ENCODE assay signal across 28 mouse cellular contexts in genomic region chr1:74341898-74342297, GRCm38 (mm10). TPM values are rescaled to one million over a fixed set of nuclear protein-coding genes. Genes with fewer than 3 reads are reported as not detected.
DNase-seq lines count a peak whose midpoint lies in the region; ATAC-seq and TF ChIP-seq lines count a peak whose summit lies in the region.
"Had no signal": no experiment of that assay in that cellular context is flagged by ENCODE, and none has a peak within 500 bp of the region (broad histone marks: within the 10 kb centered on the region; RNA-seq: fewer than 3 reads in every experiment).

No protein-coding gene starts in this region.

- 0 out of 2 replicates have a peak, but pooled peaks cover 2% of the 10 kb centered on the region for H3K4me1 ChIP-seq in midbrain, embryonic 11.5 days (ENCODE audit: control insufficient read depth, insufficient read depth, low read length)
- H3K4me1 ChIP-seq in midbrain, postnatal 0 days (ENCODE audit: insufficient read depth, low read length), result no peaks in the 10 kb centered on the region
- H3K4me1 ChIP-seq: embryonic facial prominence, embryonic 12.5 days; embryonic facial prominence, embryonic 15.5 days had no signal

- H3K27me3 ChIP-seq in midbrain, embryonic 11.5 days (ENCODE audit: control insufficient read depth, insufficient read depth, low read length), result no peaks in the 10 kb centered on the region
- H3K27me3 ChIP-seq in midbrain, postnatal 0 days (ENCODE audit: insufficient read depth, low read length), result no peaks in the 10 kb centered on the region
- H3K27me3 ChIP-seq: embryonic facial prominence, embryonic 12.5 days; embryonic facial prominence, embryonic 15.5 days; heart, embryonic 13.5 days; Patski had no signal

- TF ChIP-seq CTCF in midbrain, postnatal 0 days (IDR thresholded peaks at IDR 0.05), result no peak

- no peaks in the 10 kb centered on the region for H3K9me3 ChIP-seq in midbrain, embryonic 11.5 days (ENCODE audit: control insufficient read depth, low read length)
- no peaks in the 10 kb centered on the region for H3K9me3 ChIP-seq in midbrain, postnatal 0 days (ENCODE audit: low read length)
- H3K9me3 ChIP-seq: embryonic facial prominence, embryonic 12.5 days; embryonic facial prominence, embryonic 15.5 days; G1E; heart, embryonic 10.5 days; heart, embryonic 13.5 days had no signal

- H3K36me3 ChIP-seq in midbrain, embryonic 11.5 days (ENCODE audit: control insufficient read depth, insufficient read depth, low read length), result no peaks in the 10 kb centered on the region
- H3K36me3 ChIP-seq in midbrain, postnatal 0 days (ENCODE audit: insufficient read depth, low read length), result no peaks in the 10 kb centered on the region
- H3K36me3 ChIP-seq: embryonic facial prominence, embryonic 12.5 days; embryonic facial prominence, embryonic 15.5 days; G1E; heart, embryonic 13.5 days had no signal

- H3K9ac ChIP-seq in midbrain, embryonic 11.5 days (ENCODE audit: low read length), result no peak overlapping the region
- no peak overlapping the region for H3K9ac ChIP-seq in midbrain, postnatal 0 days (replicated peaks; ENCODE audit: low read length, poor library complexity, severe bottlenecking)
- H3K9ac ChIP-seq: embryonic facial prominence, embryonic 12.5 days; embryonic facial prominence, embryonic 15.5 days; forebrain, postnatal 0 days; heart, embryonic 13.5 days; hindbrain, embryonic 14.5 days had no signal

- H3K4me2 ChIP-seq in midbrain, embryonic 11.5 days, result no peak overlapping the region
- H3K4me2 ChIP-seq in midbrain, postnatal 0 days (ENCODE audit: low read depth, low read length, poor library complexity, severe bottlenecking), result no peak overlapping the region
- H3K4me2 ChIP-seq: embryonic facial prominence, embryonic 12.5 days; embryonic facial prominence, embryonic 15.5 days; heart, embryonic 13.5 days; hindbrain, embryonic 14.5 days had no signal

- DNase-seq in heart, adult 11 months, result peak; percentile 89
- DNase-seq in heart, adult 8-10 months (ENCODE audit: low spot score), result no peak
- peak; percentile 72 for DNase-seq in midbrain, embryonic 11.5 days (ENCODE audit: low spot score, missing footprints)
- DNase-seq in midbrain, postnatal 0 days (ENCODE audit: low spot score), result no peak
- no peak for DNase-seq in embryo, embryonic 10 days (ENCODE audit: low spot score)
- no peak for DNase-seq in testis, postnatal 14 days (ENCODE audit: low spot score)
- DNase-seq: adrenal gland, adult 8-10 months; adrenal gland, postnatal 25 days; B cell, adult 2 months; cerebellum, adult 18-20 months; cerebellum, adult 9-10 months; cerebellum, postnatal 14 days; forebrain, postnatal 0 days; gastrocnemius, postnatal 14 days; heart, adult 18-20 months; heart, postnatal 14 days; heart, postnatal 4 days had no signal

- H3K4me3 ChIP-seq in midbrain, embryonic 11.5 days (ENCODE audit: low read depth, low read length), result no peak overlapping the region
- H3K4me3 ChIP-seq in midbrain, postnatal 0 days (ENCODE audit: low read depth, low read length), result no peak overlapping the region
- H3K4me3 ChIP-seq: embryonic facial prominence, embryonic 12.5 days; embryonic facial prominence, embryonic 15.5 days; heart, embryonic 10.5 days; heart, embryonic 13.5 days had no signal

- 88% methylated on average over 7 of the region's 7 CpGs for WGBS in midbrain, embryonic 11.5 days
- 93% methylated on average over 7 of the region's 7 CpGs for WGBS in midbrain, postnatal 0 days

- ATAC-seq in midbrain, embryonic 11.5 days (ENCODE audit: low FRiP score), result no peak
- no peak for ATAC-seq in midbrain, postnatal 0 days (ENCODE audit: low FRiP score)
- ATAC-seq in activated CD4-positive, CD25-positive, alpha-beta regulatory T cell, adult 4 months, result peak; percentile 52
- ATAC-seq: forebrain, embryonic 14.5 days; forebrain, postnatal 0 days; hindbrain, postnatal 0 days; intestine, postnatal 0 days; Patski had no signal

- no peak overlapping the region for H3K27ac ChIP-seq in midbrain, embryonic 11.5 days (ENCODE audit: low read depth, low read length)
- H3K27ac ChIP-seq in midbrain, postnatal 0 days (ENCODE audit: low read depth, low read length), result no peak overlapping the region
- H3K27ac ChIP-seq: embryonic facial prominence, embryonic 12.5 days; embryonic facial prominence, embryonic 15.5 days; heart, embryonic 10.5 days; heart, embryonic 13.5 days; hindbrain, embryonic 14.5 days; hindbrain, postnatal 0 days had no signal

RNA-seq across cellular contexts. Expression of gene Catip, which starts 20.0 kb away (rescaled TPM):
- total RNA-seq in heart, adult 8-10 months (2022), result under 1 TPM; 0.17 to 0.37 (median 0.25) TPM
- polyA plus RNA-seq in midbrain, embryonic 11.5 days (2014; fragmentation: Nextera tagmentation; extraction: Ambion mirVana), result 0.05 and 0.22 TPM in 2 replicates
- total RNA-seq in midbrain, postnatal 0 days (2014; rRNA removed), result 2.7 and 4.0 TPM in 2 replicates
- 1.6 and 2.4 TPM in 2 replicates for polyA plus RNA-seq in midbrain, postnatal 0 days (2015; fragmentation: Nextera tagmentation; extraction: Ambion mirVana)
- polyA plus RNA-seq in activated CD4-positive, CD25-positive, alpha-beta regulatory T cell, adult 4 months (2017; shearing (Covaris generic)), result not detected
- polyA plus RNA-seq: G1E had no signal

RNA-seq across cellular contexts. Expression of gene Slc11a1, which starts 33.1 kb away (rescaled TPM):
- total RNA-seq in heart, adult 8-10 months (2022), result 1 to 10 TPM; 3.9 to 6.6 (median 5.1) TPM
- polyA plus RNA-seq in midbrain, embryonic 11.5 days (2014; fragmentation: Nextera tagmentation; extraction: Ambion mirVana), result 1.6 and 2.1 TPM in 2 replicates
- total RNA-seq in midbrain, postnatal 0 days (2014; rRNA removed), result 7.8 and 12.6 TPM in 2 replicates
- polyA plus RNA-seq in midbrain, postnatal 0 days (2015; fragmentation: Nextera tagmentation; extraction: Ambion mirVana), result 1.3 and 1.7 TPM in 2 replicates
- under 1 TPM; 0.42 to 0.97 TPM for polyA plus RNA-seq in activated CD4-positive, CD25-positive, alpha-beta regulatory T cell, adult 4 months (2017; shearing (Covaris generic))
- polyA plus RNA-seq: G1E had no signal

RNA-seq across cellular contexts. Expression of gene Tmbim1, which starts 36.5 kb away (rescaled TPM):
- total RNA-seq in heart, adult 8-10 months (2022), result 10 to 100 TPM; 40.4 to 45.1 (median 44.2) TPM
- 6.4 and 7.0 TPM in 2 replicates for polyA plus RNA-seq in midbrain, embryonic 11.5 days (2014; fragmentation: Nextera tagmentation; extraction: Ambion mirVana)
- total RNA-seq in midbrain, postnatal 0 days (2014; rRNA removed), result 9.8 and 20.7 TPM in 2 replicates
- 9.8 and 10.5 TPM in 2 replicates for polyA plus RNA-seq in midbrain, postnatal 0 days (2015; fragmentation: Nextera tagmentation; extraction: Ambion mirVana)
- polyA plus RNA-seq in activated CD4-positive, CD25-positive, alpha-beta regulatory T cell, adult 4 months (2017; shearing (Covaris generic)), result 10 to 100 TPM; 13.1 to 16.1 TPM

RNA-seq across cellular contexts. Expression of gene Ctdsp1, which starts 49.4 kb away (rescaled TPM):
- total RNA-seq in heart, adult 8-10 months (2022), result 100 to 1,000 TPM; 115 to 130 (median 121) TPM
- 33.4 and 37.9 TPM in 2 replicates for polyA plus RNA-seq in midbrain, embryonic 11.5 days (2014; fragmentation: Nextera tagmentation; extraction: Ambion mirVana)
- 23.9 and 29.3 TPM in 2 replicates for total RNA-seq in midbrain, postnatal 0 days (2014; rRNA removed)
- 11.7 and 12.1 TPM in 2 replicates for polyA plus RNA-seq in midbrain, postnatal 0 days (2015; fragmentation: Nextera tagmentation; extraction: Ambion mirVana)
- 10 to 100 TPM; 29.9 to 31.9 TPM for polyA plus RNA-seq in activated CD4-positive, CD25-positive, alpha-beta regulatory T cell, adult 4 months (2017; shearing (Covaris generic))

RNA-seq across cellular contexts. Expression of gene Pnkd, which starts 57.2 kb away (rescaled TPM):
- total RNA-seq in heart, adult 8-10 months (2022), result 100 to 1,000 TPM; 125 to 142 (median 135) TPM
- 83.9 and 84.6 TPM in 2 replicates for polyA plus RNA-seq in midbrain, embryonic 11.5 days (2014; fragmentation: Nextera tagmentation; extraction: Ambion mirVana)
- total RNA-seq in midbrain, postnatal 0 days (2014; rRNA removed), result 101 and 116 TPM in 2 replicates
- 135 and 140 TPM in 2 replicates for polyA plus RNA-seq in midbrain, postnatal 0 days (2015; fragmentation: Nextera tagmentation; extraction: Ambion mirVana)
- 10 to 100 TPM; 80.2 to 97.8 TPM for polyA plus RNA-seq in activated CD4-positive, CD25-positive, alpha-beta regulatory T cell, adult 4 months (2017; shearing (Covaris generic))

Comparison
In these comparisons a context has a peak if more than half of its experiments do, and no peak if none do; other contexts are left out.
1. DNase-seq: peak in heart, adult 11 months (single experiment) and midbrain, embryonic 11.5 days (single experiment); none in heart, adult 8-10 months (single experiment), midbrain, postnatal 0 days (single experiment), embryo, embryonic 10 days (single experiment) and testis, postnatal 14 days (single experiment).